Mouse (Mus musculus) CH12.LX (cell line): ENCODE results near the gene Pdlim1.

Experiments
- GABPA ChIP-seq: IDR thresholded peaks from 2 replicates; pipeline ENCODE4 v1.6.1; 2012; ENCODE audit warnings: low read depth, low read length, improper control_type of control experiment, inconsistent platforms; ENCODE audit not compliant: insufficient replicate concordance
- HCFC1 ChIP-seq: IDR thresholded peaks from 2 replicates; pipeline ENCODE4 v1.6.1; 2012; ENCODE audit warnings: low read depth, mild to moderate bottlenecking, inconsistent platforms, low read length, improper control_type of control experiment
- NRF1 ChIP-seq: IDR thresholded peaks from 2 replicates; pipeline ENCODE4 v1.6.1; 2014; ENCODE audit warnings: low read depth, mild to moderate bottlenecking, inconsistent platforms, low read length, improper control_type of control experiment, moderate library complexity
- POLR2A ChIP-seq: IDR thresholded peaks from 2 replicates; pipeline ENCODE4 v1.6.1; 2011; ENCODE audit warnings: low read depth, mild to moderate bottlenecking, improper control_type of control experiment, low read length
- POLR2AphosphoS2 ChIP-seq: IDR thresholded peaks from 2 replicates; pipeline ENCODE4 v1.6.1; 2011; ENCODE audit warnings: low read depth, low read length, improper control_type of control experiment
- ZMIZ1 ChIP-seq: IDR thresholded peaks from 2 replicates; pipeline ENCODE4 v1.6.1; 2012; ENCODE audit warnings: low read depth, mild to moderate bottlenecking, inconsistent platforms, low read length, improper control_type of control experiment

DNA sequence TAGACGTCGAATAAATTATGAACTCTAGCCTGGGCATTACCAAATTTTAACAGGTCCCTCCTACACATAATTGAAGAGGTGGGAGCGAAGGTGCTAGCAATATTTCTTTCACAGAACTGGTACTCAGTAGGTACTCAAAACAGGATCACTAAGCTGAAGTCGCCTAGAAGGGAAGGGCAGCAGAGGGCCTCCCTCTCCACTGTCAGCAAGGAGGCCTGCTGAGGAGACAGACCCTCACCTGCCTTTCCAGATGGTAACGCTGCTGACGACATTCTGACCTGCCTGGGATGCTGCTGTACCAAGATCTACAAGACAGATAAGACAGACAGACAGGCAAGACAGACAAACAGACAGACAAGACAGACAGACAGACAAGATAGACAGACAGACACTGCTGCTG lies 31.3 kb downstream of the Pdlim1 start:
- TF ChIP-seq HCFC1 (no peak), ZMIZ1 (no peak), POLR2AphosphoS2 (no peak), GABPA (no peak), POLR2A (no peak), NRF1 (no peak)
